Mouse (Mus musculus) ovary, postnatal 36 days (tissue): ENCODE results near the gene Cldn14.

ENCODE experiments used
- DNase-seq: peaks from one replicate; pipeline ENCODE4 v3.0.0; 2022; ENCODE audit warnings: low spot score, mixed read lengths

The Cldn14 gene

DNA sequence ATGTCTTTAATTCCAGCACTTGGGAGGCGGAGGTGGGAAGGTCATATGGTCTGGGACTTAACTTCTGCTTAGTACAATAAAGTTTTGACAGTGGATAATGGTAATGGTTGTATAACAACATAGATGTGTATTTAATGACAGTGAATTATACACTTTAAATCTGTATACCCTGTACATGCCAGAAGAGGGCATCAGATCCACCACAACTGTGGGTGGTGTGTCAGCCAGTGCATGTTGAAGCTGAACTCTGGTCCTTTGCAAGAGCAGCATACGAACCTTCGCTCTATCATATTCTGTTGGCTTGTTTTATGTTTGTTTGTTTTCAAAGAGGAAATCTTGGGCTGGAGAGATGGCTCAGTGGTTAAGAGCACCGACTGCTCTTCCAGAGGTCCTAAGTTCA is 61.2 kb downstream of the Cldn14 start:
- no peak for DNase-seq

DNA sequence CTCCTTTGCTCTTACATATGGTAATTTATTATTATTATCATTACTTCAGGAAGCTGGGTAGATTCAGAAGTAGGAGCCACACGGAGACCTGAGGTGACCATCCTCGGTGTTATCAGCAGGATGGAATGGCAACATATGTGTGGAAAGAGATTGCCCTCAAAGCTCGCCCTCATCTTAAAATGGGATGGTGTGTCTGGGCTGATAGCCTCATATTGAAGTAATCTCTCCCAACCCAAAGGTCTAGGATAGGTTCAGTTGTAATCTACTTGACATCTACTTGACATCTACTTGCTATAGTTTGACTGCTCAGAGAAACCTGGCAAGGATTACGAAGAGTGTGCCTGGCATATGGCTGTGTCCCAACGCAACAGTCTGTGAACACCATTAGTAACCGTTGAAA is 64.3 kb downstream of the Cldn14 start:
- DNase-seq = no peak

DNA sequence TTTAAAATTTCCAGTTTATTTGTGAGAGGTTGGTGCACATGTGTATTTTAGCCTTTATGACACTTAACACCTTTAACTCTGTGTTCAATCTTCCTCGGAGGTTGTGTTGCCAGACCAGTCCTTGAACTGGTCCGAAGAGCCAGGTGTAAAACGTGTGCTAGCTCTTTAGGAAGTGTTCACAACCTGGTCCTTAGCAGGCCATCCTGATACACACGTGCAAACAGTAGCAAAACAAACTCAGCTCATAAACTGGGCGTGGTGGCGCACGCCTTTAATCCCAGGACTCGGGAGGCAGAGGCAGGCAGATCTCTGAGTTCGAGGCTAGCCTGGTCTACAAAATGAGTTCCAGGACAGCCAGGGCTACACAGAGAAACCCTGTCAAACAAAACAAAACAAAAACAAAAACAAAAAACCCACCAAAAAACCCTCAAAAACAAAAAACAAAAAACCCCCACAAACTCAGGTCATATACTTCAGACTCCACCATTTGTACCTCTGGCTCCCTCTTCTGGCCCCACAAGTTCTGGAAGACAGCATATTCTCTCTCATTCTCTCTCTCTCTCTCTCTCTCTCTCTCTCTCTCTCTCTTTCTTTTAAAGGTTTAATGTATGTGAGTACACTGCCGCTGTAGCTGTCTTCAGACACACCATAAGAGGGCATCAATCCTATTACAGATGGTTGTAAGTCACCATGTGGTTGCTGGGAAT is 65.7 kb downstream of the Cldn14 start:
- DNase-seq = no peak

DNA sequence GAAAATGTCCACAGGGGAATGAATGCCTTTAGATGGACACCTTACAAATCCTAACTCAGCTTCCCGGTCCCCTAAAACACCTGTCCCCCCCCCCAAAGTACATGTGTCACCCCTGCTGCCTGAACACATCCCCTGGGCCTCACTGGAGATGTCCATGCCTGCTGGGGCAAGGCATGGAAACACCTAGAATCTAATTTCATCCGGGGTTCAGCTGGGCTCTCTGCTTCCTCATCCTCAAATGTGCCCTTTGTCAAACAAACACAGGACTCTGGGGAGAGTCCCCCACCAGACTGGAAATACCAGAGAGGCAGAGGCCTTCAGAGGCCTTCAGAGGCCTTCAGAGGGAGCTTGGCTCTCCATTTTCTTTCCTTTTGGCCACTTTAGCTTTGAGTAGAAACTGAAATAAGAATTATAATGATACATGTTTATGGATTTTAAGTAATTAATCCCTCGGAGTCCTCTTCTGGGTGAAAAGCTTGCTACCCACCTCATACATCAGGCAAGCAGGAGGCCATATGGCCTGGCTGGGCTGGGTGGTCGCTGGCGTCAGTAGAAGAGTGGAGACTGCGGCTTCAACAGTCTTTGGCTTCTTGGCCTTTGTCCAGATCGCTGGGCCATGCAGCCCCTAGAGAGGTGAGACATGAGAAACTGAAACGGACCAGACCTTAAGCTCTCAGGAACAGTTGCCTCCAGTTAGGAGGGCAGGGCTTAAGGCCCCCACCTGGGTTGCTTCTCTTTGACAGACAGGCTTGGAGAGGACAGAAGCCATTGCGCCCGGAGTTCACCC is 66.7 kb downstream of the Cldn14 start:
- no peak for DNase-seq

DNA sequence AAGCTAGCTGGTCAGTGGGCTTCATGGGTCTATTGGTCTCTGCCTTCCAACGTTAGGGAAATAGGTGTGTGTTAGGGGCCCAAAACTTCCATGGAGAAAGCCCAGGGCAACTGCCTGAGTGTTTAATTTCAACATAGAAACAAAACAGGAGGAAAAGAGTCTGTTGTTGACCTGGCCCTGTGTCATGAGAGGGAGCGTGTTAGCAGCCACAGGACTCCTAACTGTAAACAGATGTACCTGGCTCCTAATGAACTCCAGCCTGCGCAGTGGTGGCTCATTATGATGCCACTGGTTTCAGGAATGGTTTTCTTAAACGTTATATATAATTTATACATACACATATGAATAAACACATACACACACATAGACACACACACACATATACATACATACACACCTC is 68.7 kb downstream of the Cldn14 start:
- no peak for DNase-seq

DNA sequence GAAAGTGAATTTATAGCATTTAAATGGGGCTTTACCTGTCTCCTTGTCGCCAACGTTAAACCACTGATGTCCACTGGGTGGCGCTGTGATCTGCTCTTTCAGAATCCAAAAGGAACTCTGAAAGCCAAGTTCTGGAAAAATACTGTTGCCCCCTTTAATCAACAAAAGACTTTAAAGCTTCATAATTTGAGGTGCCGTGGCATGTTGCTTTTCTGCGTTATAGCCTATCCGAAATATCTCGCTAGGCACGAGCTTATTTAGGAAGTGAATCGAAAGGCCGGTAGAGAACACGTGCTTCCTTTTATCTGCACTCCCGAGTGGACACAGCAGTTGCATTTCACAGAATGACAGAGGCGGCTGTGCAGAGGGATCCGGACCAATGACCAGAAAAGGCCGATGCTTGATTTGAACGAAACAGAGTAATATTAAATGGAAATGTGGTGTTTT is 70.2 kb downstream of the Cldn14 start:
- DNase-seq = peak; percentile 74

DNA sequence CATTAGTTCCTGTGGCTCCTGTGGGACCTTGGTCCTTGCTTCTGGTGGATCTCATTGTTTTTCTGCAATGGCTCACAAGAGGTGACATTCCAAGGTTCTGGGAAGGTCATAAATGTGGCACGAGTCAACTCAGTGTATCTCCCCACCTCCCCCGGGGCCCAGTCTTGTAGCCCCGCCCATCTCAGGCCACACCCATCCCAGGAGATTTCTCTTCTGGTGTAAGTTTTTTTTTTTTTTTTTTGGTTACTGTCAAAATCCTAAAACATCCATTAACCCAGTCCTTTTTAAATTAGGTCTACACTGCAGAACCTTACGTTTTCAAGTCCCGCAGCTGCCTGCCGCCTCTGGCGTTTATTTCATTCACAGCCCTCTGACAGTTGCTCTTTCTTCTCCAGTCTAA is 73.6 kb downstream of the Cldn14 start:
- no peak for DNase-seq

DNA sequence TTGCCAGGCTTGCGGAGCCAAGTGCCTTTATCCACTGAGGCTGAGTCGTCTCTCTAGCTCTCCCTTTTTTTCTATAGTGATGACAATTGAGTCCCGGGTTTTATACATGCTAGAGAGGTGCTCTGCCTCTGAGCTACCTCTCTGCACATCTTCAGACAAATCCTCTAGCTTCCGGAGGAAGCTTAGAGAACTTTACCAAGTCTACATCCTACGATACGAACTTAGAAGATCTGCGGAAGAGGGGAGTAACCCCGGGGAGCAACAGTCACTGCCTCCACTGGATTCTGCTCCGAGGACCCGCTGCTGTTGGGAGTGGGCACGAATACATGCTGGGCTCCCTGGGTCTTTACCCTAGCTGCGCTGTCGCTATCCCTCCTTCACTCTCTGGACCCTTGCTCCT is 74.0 kb downstream of the Cldn14 start:
- DNase-seq = no peak

DNA sequence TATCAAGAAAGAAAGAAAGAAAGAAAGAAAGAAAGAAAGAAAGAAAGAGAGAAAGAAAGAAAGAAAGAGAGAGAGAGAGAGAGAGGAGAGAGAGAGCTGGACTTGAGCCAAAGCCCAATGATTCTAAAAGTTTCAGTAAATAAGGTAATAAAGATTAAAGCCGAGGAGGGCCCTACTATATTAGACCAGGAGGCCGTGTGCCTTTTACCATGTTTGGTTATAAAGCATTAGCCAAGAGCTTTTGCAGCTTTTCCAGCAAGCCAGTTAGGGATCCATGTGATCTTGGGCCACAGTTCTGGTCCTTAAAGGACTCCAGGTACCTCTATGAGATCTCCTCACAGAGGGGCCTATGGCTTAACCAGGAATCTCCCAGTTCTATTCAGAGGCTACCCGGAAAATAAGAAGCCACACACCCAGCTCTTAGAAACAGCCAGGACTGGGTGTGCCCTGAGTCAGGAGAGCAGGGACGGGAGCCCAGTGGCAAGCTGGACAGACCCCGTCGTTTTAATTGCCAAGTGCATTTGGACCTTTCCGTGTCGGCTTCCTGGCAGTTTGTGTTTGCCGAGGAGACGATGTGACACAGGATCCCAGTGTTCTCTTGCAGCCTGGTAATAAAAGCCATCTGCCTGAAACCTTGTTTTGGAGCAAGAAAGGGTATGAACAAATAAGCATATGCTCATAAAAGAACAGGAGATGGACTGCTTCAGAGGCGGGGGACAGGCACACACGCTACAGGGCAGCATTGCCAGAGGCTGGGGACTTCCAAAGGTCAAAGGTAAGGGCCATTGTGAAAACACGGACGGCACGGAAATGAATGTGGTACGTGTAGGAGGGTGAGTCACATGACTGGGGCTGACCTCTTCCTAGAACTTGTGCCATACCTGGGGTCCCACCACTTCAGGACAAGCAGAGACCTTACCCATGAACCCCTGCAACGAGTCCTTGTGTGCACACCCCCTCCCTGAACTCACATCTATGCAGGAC is 76.2 kb downstream of the Cldn14 start:
- DNase-seq = no peak

DNA sequence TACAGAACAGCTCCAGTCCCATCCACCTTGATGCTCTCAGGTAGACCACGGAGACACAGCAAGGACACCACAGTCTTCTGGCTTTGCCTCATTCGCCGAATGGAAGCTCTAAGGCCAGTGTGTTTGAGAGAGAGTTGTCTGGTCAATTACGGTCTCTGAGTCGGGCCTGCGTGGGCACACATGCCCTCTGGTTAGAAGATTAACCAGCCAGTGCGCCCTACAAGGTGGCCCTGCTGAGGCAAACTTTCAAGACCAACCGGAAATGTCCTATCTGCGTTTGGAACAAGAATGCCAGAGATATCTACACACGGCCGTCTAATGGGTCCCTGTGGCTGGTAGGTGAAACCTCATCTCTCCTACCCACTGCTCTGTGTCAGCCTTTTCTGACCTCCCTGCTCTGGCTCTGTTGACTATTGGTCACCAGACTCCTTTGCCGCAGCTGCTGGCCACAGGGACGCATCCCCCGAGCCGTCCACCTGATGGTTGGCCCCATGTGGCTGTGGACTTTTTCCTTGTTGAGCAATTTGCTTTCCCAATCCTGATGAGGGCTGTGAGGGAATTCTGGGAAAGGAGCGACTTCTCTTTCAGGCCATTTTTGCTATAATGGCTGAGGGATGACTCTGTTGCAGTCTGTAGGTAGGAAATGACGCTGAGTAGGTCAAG is 79.1 kb downstream of the Cldn14 start:
- DNase-seq = no peak

DNA sequence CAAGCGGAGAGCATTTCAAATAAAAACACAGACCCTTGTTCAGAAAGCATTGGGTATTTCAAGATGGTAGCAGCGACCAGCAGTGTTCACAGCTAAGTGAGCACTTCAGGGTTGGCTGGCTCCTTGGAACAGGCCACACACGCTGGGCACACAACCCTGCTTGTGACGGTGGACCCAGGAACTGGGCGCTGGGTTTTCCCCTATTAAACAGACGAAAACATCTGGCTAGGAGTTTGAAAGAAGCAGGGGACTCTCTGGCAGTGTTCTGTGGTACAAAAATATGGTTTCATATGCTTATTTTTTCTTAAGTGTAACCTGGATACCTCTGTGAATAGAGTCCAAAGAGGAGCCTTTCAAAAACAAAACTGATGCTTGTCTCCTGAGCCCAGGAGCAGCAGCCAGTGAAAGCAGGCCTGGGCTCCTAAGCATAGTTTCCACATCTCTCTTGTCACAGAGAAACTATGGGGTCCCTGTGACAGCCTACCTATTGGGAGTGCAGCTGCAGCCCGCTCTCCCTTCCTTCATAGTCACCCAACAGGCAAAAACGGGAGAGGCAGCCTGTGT is 82.9 kb downstream of the Cldn14 start:
- no peak for DNase-seq

DNA sequence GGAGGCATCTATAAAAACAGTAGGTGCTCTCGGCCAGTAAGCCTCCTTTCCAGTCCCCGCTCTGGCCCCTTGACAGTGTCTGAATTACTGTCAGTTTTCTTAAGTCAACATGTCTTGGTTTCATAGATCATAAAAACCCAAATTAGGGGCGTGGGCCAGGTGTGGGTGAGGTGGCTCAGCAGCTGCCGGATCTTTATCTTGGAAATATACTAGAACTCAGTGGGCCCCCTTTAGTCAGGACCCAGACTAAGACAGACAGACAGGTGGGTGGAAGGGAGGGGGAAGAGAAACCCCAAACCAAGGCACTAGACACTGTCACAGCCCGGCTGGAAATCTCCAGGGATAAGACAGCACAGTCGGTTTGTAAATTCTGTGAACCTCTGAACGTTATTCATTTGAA is 84.8 kb downstream of the Cldn14 start:
- no peak for DNase-seq

DNA sequence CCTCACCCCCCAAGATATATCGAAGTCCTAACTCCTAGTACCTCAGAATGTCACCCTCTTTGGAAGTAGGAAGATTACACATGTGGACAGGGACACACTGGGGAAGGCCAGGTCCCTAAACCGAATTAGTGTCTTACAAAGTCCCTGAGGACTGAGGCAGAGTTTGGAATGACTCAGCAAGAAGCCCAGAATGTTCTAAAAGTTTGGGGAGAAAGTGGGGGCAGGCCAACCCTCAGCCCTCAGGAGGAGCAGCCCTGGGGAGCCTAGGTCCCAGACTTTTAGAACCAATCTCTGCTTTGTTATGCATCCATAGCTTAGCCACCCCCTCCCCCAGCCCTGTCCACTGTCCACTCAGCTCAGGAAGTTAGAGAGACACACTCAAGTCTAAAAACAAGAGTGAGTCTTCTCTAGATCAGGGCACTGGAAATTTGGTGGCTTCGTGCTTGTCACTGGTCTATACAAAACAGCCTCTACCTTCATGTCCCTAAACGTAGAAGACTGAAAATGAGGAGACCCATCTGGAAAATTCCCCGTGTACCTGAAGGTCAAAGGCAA is 85.7 kb downstream of the Cldn14 start:
- no peak for DNase-seq

DNA sequence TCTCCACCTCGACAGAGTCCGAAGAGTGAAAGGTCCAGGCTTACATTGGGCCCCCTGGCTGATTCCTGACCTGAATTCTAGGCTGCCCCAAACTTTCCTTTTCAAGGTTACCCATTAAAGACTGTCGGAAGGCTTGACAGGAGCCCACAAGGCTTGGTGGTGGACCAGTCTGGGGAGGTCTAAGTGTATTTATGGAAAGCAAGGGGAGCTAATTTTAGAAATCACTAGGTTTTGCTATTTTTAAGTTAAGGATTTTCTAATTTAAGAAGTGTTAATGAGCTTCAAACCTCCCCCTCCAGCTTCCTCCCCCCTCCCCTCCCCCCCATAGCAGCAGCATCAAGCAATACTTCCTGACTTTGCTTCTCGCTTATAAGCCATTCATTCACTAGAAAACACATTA is 88.0 kb downstream of the Cldn14 start:
- DNase-seq = no peak

DNA sequence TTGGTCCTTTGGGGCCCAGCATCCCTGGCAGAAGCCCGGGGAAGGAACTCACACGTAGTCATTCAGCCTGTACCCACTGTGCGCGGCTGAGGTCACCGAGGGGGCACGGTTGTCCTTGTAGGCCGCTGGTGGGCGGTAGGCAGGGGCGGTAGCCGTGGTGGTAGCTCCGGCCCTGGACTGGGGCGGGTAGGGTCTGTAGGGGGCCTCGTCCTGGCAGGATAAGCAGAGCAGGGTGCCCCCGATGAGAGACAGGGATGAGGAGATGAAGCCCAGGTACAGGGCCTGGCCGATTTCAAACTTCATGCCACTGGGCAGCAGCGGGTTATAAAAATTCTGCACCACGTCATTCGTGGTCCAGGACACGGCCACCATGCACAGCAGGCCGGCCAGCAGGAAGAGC is 89.4 kb downstream of the Cldn14 start:
- DNase-seq = no peak

DNA sequence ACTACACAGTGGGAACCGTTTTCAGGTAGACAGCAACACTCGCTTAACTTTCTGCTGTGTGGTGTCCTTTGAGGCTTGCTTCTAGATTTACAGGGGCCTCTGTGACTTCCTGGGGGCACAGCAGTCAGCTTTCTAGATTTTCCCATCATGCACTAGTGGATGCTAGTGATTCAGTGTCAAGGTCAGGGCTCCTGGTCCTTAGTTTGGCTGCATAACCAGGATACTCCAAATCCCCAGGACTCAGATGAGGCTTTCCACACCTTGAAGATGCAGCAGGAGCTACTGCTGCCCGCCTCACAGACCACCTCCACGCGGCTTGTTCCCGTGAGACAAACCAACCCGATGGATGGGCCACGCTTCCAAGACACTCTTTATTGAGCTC is 90.0 kb downstream of the Cldn14 start:
- DNase-seq = no peak

DNA sequence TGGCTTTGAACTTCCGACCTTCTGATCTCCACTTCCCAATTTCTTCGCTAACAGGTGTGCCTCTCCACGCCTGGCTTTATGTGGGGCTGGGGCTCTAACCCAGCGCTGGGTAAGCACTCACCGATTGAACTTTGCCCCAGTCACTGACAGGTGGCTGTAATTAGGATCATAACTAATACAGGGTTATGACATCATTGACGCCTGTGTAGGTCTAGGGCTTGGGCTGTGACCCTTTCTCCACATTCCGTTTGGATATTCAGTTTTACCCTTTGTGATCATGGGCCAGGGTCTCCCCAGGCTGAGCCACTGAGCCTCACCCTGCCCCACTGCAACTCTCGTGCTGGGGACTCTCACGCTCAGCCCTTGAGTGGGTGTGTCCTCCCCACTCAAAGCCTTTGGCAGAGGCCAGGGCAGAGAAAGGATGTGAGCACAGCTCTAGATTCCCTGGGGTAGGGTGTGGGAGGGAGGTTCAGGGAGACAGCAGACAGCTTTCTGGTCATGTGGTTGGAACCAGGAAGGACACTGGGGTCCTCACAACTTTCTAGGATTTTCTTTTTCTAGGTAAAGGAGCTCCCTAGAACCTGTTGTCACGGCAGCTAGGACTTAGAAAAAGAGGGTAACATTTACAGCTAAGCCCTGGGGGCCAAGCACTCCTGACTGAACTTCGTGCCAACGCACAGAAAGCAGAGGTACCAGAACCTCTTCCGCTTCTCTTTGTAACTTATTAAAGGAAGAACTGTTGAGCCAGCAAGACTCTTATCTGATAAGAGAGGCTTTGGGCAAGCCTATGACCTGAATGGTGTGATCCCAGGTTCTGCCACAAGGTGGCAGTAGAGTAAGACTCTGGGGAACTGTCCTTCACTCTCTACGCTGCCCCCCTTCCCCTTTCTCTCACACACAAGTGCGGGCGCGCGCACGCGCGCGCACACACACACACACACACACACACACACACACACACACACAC is 90.6 kb downstream of the Cldn14 start:
- peak; percentile 72 for DNase-seq

DNA sequence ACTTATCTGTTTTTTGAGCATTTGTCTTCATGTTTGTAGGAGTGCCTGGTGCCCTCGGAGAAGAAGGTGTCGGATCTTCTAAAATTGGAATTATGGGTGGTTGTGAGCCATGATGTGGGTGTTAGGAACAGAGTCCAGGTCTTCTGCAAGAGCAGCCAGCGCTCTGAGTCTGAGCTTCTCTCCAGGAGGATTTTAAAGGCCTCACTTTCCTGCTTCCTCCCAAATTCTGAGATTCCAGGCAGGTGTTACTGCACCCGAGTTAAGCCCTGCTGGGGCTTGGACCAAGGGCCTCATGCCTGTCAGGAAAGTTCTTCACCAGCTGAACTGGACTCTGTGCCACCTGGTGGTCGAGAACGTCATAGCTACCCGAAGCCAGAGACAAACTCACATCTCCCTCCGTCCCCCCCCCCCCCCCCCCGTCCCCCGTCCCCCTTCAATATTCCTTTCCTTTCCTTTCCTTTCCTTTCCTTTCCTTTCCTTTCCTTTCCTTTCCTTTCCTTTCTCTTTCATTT is 93.2 kb downstream of the Cldn14 start:
- peak; percentile 32 for DNase-seq

DNA sequence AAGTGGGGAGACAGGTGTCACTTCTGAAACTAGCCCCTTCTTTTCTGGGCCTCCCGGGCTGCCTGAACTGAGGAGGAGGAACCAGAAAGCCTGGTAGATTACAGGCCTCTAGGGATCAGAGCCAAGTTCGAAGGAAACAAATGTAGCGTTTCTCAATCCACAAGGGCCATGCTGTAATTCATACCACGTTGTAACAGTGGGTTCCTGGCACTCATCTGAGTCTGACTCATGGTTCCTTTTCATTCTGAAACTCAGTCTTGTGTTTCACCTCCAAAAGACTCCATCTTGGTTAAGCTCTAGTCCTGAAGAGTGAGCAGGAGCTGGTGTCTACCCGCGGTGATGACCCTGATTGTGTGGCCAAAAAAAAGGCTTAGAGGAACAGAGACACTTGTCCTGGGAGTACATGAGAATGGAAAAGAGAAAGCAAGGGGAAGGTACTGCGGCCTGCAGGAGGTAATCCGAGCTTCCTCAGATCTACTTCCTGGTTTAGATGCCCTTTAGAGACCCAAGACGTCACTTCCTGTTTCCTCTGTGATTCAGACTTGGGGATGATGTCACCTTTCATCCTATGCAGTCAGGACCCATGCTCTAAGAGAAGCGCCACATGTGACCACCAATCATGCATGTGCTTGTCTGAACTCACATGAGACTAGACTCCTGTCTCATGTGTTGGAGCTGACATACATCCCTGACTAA is 94.6 kb downstream of the Cldn14 start:
- DNase-seq = no peak
